Mouse (Mus musculus): ENCODE measurements at regions not wholly inside any gene's neighbourhood (a gene's known extent, or its start where the extent isn't known, plus 50 kb on each side); places are given as distances from the start of the nearest gene placed in this dataset.
A peak's percentile ranks its signal among the peaks of the same experiment; 100 is the strongest.

DNA sequence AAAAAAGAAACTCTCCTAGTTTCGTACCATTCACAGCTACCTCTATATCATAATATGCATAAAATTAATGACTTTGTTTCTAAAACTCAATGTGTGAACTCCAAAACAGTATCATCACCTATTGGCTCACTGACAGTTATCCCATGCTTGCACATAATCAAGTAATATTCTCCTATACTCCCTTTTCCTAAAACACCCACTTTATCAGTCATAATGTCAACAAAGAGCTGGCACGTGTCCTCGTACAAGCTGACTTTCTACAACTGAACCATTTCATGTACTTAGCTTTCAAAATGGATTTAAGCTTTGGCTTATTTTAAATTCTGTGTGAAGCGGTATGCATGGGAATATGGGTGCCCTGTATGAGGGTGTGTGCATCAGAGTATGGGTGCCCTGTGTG lies 58.0 kb upstream of the Golim4 start:
- no peak for DNase-seq (ENCODE audit: low read depth, low spot score)

DNA sequence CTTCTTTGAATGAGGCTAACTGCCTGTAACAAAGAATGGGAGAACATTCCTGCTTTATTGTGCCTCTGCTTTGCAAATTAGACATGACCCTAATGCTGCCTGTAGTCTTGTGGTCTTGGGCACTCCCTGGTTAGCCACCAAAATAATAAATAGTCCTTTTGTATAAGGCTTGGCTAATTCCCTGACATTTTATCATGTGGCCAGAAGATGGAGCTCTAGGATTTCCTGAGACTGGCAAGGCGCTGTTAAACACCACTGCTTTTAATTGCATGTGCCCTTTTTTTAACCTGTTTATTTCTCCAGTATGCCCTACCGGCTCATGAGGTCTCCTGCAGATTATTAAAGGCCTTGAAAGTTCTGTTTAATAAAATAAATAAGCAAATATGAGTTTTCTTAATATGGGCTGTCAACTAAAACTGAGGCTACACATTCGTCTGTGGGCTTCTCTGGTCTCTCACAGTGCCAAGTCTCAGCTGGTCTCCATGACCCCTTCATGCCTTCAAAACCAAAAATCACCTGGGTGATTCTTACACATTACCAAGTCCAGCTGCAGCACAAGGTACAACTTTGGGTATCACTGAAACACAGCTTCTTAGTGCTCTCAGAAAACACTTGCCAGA lies 51.9 kb upstream of the Golim4 start:
- peak; percentile 34 for DNase-seq (ENCODE audit: low read depth, low spot score)

Measured in retina, adult 2 months (tissue).